Mouse (Mus musculus) lung, postnatal 36 days (tissue): Measurements from ENCODE around the gene 9930111J21Rik2.
"Not testable (repeated sequence)": the region's sequence is repeated elsewhere in the genome, so short reads cannot be mapped to it uniquely, and the experiment has no call there.

Experiments
- DNase-seq: peaks from one replicate; pipeline ENCODE4 v3.0.0; 2022; ENCODE audit warnings: mixed read lengths

9930111J21Rik2 gene

GRCm38 (mm10) chr11:49051093-49051891 lies at the start of gene 9930111J21Rik2:
9930111J21Rik2 (minus strand) TSS chr11:49051242.
- DNase-seq, result not testable (repeated sequence)

GRCm38 (mm10) chr11:49100409-49100808 lies 49.4 kb upstream of the 9930111J21Rik2 start:
- DNase-seq, result no peak

GRCm38 (mm10) chr11:49095367-49095766 lies 44.3 kb upstream of the 9930111J21Rik2 start:
- DNase-seq, result no peak

- DNase-seq, result no peak
Measured at GRCm38 (mm10) chr11:49093861-49094660, 43.0 kb upstream of the 9930111J21Rik2 start.

- no peak for DNase-seq
Measured at GRCm38 (mm10) chr11:49092786-49093185, 41.7 kb upstream of the 9930111J21Rik2 start.

- no peak for DNase-seq
Measured at GRCm38 (mm10) chr11:49092053-49092586, 41.1 kb upstream of the 9930111J21Rik2 start.

- no peak for DNase-seq
Measured at GRCm38 (mm10) chr11:49091171-49091570, 40.1 kb upstream of the 9930111J21Rik2 start.

- DNase-seq, result no peak
Measured at GRCm38 (mm10) chr11:49090551-49090950, 39.5 kb upstream of the 9930111J21Rik2 start.

- no peak for DNase-seq
Measured at GRCm38 (mm10) chr11:49089735-49090507, 38.9 kb upstream of the 9930111J21Rik2 start.

- no peak for DNase-seq
Measured at GRCm38 (mm10) chr11:49088990-49089652, 38.1 kb upstream of the 9930111J21Rik2 start.

- DNase-seq, result peak; percentile 61
Measured at GRCm38 (mm10) chr11:49087830-49088616, 37.0 kb upstream of the 9930111J21Rik2 start.

- peak; percentile 37 for DNase-seq
Measured at GRCm38 (mm10) chr11:49086858-49087361, 35.9 kb upstream of the 9930111J21Rik2 start.

- peak; percentile 59 for DNase-seq
Measured at GRCm38 (mm10) chr11:49084875-49085274, 33.8 kb upstream of the 9930111J21Rik2 start.

- no peak for DNase-seq
Measured at GRCm38 (mm10) chr11:49084385-49084784, 33.3 kb upstream of the 9930111J21Rik2 start.

- no peak for DNase-seq
Measured at GRCm38 (mm10) chr11:49083808-49084207, 32.8 kb upstream of the 9930111J21Rik2 start.

GRCm38 (mm10) chr11:49083146-49083545 lies 32.1 kb upstream of the 9930111J21Rik2 start:
- peak; percentile 69 for DNase-seq

- no peak for DNase-seq
Measured at GRCm38 (mm10) chr11:49081886-49082285, 30.8 kb upstream of the 9930111J21Rik2 start.

- no peak for DNase-seq
Measured at GRCm38 (mm10) chr11:49081356-49081755, 30.3 kb upstream of the 9930111J21Rik2 start.

GRCm38 (mm10) chr11:49080636-49081035 lies 29.6 kb upstream of the 9930111J21Rik2 start:
- DNase-seq, result no peak

GRCm38 (mm10) chr11:49078719-49079118 lies 27.7 kb upstream of the 9930111J21Rik2 start:
- no peak for DNase-seq

GRCm38 (mm10) chr11:49077012-49077411 lies 26.0 kb upstream of the 9930111J21Rik2 start:
- DNase-seq, result no peak
